Mouse (Mus musculus): ENCODE results near the gene Gm21885.

DNA sequence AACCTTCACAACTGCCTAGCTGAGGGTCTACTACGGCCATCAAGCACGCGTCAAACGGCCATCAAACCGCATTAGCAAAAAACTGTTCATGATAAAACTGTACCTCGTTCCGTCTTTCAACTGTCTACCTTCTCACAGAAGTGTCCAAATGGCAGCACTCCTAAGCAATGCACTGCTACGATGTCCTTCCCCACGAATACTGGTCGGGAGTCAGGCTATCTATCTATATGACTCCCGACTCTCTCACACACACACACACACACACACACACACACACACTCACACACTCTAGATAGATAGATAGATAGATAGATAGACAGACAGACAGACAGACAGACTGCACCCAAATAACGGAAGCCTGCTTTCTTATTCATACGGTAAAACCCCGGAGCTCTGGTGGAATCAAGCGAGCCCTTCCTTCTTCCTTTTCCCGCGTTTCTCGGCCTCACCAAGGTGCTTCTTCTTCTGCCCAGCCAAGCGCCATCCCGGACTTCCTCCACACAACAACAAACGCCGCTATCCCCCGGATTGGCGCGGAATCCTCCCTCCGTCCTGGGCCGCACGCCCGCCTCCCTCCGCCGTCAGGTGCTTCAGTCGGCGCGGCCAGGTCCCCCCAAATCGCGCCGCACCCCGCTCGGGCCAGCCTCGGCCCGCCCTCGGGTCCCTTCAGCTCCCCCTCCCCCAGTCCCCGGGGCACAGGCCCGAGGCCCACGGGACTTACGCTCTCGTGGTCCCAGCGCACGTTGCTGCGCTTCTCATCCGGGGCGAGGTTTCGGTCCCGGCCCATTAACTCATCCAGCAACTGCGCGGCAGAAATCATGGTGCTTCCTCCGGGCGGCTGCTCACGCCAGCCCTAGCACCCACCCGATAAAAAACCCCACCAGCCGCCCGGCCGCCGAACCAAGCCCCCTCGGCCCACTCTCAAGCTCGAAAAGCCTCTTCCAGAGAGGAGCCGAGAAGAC is 39.6 kb downstream of the Gm21885 start:
- no peak for TF ChIP-seq CTCF (IDR thresholded peaks at IDR 0.05; ENCODE audit: low read depth, low read length)
- no peak for TF ChIP-seq TAL1 (conservative IDR thresholded peaks at IDR 0.05; ENCODE audit: low read depth, low read length)
- no peak for TF ChIP-seq GATA1 (IDR thresholded peaks at IDR 0.05; ENCODE audit: borderline replicate concordance, low read length)
